Mouse (Mus musculus): ENCODE measurements at regions not wholly inside any gene's neighbourhood (a gene's known extent, or its start where the extent isn't known, plus 50 kb on each side); places are given as distances from the start of the nearest gene placed in this dataset.

DNA sequence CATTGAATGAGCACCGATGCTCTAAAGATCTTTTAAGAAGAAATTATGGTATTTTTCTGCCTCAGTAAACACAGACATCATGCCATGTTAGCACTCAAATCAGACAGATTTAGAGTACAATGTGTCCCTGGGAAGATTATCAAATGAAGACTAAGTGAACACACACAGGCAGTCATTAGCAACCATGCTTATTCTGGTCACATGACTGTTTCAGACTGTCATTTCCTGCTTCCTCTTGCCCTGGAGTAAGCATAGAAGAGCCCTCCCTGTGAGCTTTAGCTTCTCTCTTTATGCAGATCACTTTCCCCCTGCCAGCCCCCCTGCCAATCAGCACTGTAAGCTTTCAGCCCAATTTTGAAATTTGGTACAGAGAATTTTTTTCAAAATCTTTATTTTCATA lies 143.4 kb upstream of the Amd2 start:
- H3K9ac ChIP-seq (replicated peaks) = no peak overlapping the region
- H3K4me1 ChIP-seq = no peaks in the 10 kb centered on the region
- 71% methylated on average over 1 of the region's 1 CpGs for WGBS
- H3K9me3 ChIP-seq = no peaks in the 10 kb centered on the region
- no peaks in the 10 kb centered on the region for H3K36me3 ChIP-seq
- no peak overlapping the region for H3K4me2 ChIP-seq (replicated peaks)
- 0 out of 2 replicates have a peak, but pooled peaks have one; percentile 27 for ATAC-seq (ENCODE audit: low FRiP score, low read depth)
- no peak overlapping the region for H3K27ac ChIP-seq (replicated peaks)
- H3K4me3 ChIP-seq = no peak overlapping the region
- no peaks in the 10 kb centered on the region for H3K27me3 ChIP-seq

DNA sequence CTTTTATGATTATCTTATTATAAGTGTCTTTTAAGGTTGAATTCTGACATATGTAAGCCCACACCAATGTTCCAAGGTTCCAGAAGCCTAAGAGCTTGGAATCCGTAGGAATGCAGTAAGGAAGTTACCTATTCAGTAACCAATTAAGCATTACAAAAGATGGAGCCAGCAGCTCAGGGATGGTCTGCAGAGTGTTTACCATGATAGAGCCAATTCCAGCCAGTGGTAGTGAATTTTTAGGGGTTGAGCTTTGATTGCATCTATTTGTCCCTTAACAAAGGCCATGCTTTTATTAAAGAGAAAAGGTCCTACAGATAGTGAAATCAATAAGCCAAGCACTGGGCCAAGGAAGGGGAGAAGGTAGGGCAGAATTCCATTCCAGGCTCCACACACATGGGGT lies 123.6 kb upstream of the Amd2 start:
- H3K4me2 ChIP-seq (replicated peaks) = no peak overlapping the region
- no peak overlapping the region for H3K27ac ChIP-seq (replicated peaks)
- 77% methylated on average over 1 of the region's 1 CpGs for WGBS
- H3K4me1 ChIP-seq = no peaks in the 10 kb centered on the region
- H3K9me3 ChIP-seq = no peaks in the 10 kb centered on the region
- H3K36me3 ChIP-seq = no peaks in the 10 kb centered on the region
- H3K27me3 ChIP-seq = no peaks in the 10 kb centered on the region
- H3K4me3 ChIP-seq = no peak overlapping the region
- H3K9ac ChIP-seq (replicated peaks) = no peak overlapping the region
- no peak for ATAC-seq (ENCODE audit: low FRiP score, low read depth)

Data from midbrain, embryonic 12.5 days (tissue).